Mouse (Mus musculus): ENCODE data around the gene Cpeb2. TPM values are rescaled to one million over a fixed set of nuclear protein-coding genes. Genes with fewer than 3 reads are reported as not detected.

Cpeb2 gene
- 0.60 and 1.1 TPM in 2 replicates for polyA plus RNA-seq (2014; fragmentation: Nextera tagmentation; extraction: Ambion mirVana)

DNA sequence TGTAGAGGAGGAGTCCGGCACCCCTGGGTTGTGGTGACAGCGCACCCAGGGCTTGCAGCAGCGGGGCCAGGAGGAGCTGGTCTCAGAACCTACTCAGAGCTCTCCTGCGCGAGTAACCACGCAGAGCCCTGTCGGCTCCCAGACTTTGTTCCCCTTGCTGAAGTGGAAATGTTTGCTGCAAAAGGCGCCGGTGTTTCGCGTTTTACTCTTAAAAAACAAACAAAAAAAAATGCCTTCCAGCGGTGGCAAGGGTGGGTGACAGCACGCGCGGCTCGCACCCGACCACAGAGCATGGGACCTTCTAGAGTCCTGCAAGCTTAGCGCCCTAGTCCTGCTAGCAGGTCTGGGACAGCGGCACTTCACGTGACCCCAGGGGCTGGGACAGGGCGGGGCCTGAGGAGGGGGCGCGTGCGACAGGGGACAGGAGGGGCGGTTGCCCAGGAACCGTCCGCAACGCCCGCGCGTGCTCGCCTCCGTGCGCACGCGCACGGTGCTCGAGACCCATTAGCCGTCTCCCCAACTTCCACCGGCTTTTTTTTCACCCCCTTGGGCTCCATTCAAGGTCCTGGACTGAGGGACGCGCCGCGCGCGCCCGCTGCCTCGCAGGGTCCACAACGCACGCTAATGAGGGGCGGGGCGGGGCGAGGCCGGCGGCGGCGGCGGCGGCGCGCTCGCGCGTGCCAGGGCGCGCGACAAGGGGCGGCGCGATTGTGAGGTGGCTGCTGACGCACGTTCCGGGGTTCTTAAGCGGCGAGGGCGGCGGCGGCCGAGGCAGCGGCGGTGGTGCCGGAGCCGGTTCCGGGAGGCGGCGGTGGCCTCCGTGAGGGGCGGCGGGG, at the start of gene Cpeb2:
Gene Cpeb2, plus strand, starts transcription at position 691 of the 836 bp plus-strand sequence.
- Histone ChIP-seq H3K36me3 (ENCODE audit: control insufficient read depth, insufficient read depth, low read length) (no peaks in the 10 kb centered on the region), H3K9me3 (ENCODE audit: control insufficient read depth, low read length) (no peaks in the 10 kb centered on the region), H3K27me3 (ENCODE audit: control insufficient read depth, insufficient read depth, low read length) (peaks cover 17% of the 10 kb centered on the region), H3K4me1 (ENCODE audit: control insufficient read depth, insufficient read depth, low read length) (no peaks in the 10 kb centered on the region), H3K9ac (ENCODE audit: low read depth, low read length) (peak within 1 kb of the TSS; percentile 80), H3K4me2 (replicated peaks; ENCODE audit: low read depth, low read length) (peak within 1 kb of the TSS; percentile 99), H3K27ac (ENCODE audit: low read depth, low read length) (peak within 1 kb of the TSS; percentile 90), H3K4me3 (ENCODE audit: low read length) (peak within 1 kb of the TSS; percentile 78)
- ATAC-seq (ENCODE audit: low FRiP score, low TSS enrichment): peak; percentile 96
- WGBS: under 1% methylated on average over 51 of the region's 89 CpGs

GRCm38 (mm10) chr5:43183556-43183955, 49.4 kb upstream of the Cpeb2 start:
- no peak for ATAC-seq (ENCODE audit: low FRiP score, low TSS enrichment)
- no peak overlapping the region for H3K27ac ChIP-seq (ENCODE audit: low read depth, low read length)
- no peaks in the 10 kb centered on the region for H3K4me1 ChIP-seq (ENCODE audit: control insufficient read depth, insufficient read depth, low read length)
- H3K4me2 ChIP-seq (replicated peaks; ENCODE audit: low read depth, low read length): no peak overlapping the region
- H3K27me3 ChIP-seq (ENCODE audit: control insufficient read depth, insufficient read depth, low read length): no peaks in the 10 kb centered on the region
- no peak overlapping the region for H3K4me3 ChIP-seq (ENCODE audit: low read length)
- no peaks in the 10 kb centered on the region for H3K36me3 ChIP-seq (ENCODE audit: control insufficient read depth, insufficient read depth, low read length)
- no peaks in the 10 kb centered on the region for H3K9me3 ChIP-seq (ENCODE audit: control insufficient read depth, low read length)
- H3K9ac ChIP-seq (ENCODE audit: low read depth, low read length): no peak overlapping the region

- WGBS: 76% methylated on average over 3 of the region's 3 CpGs
Observed at GRCm38 (mm10) chr5:43184834-43185233, 48.1 kb upstream of the Cpeb2 start.

DNA sequence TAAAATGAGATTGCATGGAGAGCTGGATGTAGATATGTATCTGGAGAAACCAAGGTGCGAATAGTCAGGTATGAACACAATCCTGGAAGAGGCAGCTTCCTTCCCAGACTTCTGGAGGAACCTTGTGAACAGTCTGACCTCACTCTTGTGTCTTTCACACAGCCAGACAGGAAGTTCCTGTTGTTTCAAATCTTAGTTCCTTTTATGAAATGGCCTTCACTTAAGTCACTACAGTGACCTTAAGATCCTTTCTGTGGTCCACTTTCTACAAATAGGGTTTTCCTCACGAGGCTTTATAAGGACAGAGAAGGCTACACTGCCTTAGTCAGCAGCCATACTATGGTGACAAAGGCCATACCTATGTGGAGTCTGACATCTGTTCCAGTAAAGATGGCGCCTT, 47.5 kb upstream of the Cpeb2 start:
- Histone ChIP-seq H3K27ac (ENCODE audit: low read depth, low read length) (no peak overlapping the region), H3K27me3 (ENCODE audit: control insufficient read depth, insufficient read depth, low read length) (no peaks in the 10 kb centered on the region), H3K4me2 (replicated peaks; ENCODE audit: low read depth, low read length) (no peak overlapping the region), H3K4me1 (ENCODE audit: control insufficient read depth, insufficient read depth, low read length) (no peaks in the 10 kb centered on the region), H3K9ac (ENCODE audit: low read depth, low read length) (no peak overlapping the region), H3K4me3 (ENCODE audit: low read length) (no peak overlapping the region), H3K36me3 (ENCODE audit: control insufficient read depth, insufficient read depth, low read length) (no peaks in the 10 kb centered on the region), H3K9me3 (ENCODE audit: control insufficient read depth, low read length) (no peaks in the 10 kb centered on the region)
- WGBS: 74% methylated on average over 3 of the region's 3 CpGs
- no peak for ATAC-seq (ENCODE audit: low FRiP score, low TSS enrichment)

More at GRCm38 (mm10) chr5:43184834-43185233, 48.1 kb upstream of the Cpeb2 start:
- Histone ChIP-seq H3K9ac (ENCODE audit: low read depth, low read length) (no peak overlapping the region), H3K4me1 (ENCODE audit: control insufficient read depth, insufficient read depth, low read length) (no peaks in the 10 kb centered on the region), H3K27ac (ENCODE audit: low read depth, low read length) (no peak overlapping the region), H3K9me3 (ENCODE audit: control insufficient read depth, low read length) (no peaks in the 10 kb centered on the region), H3K4me2 (replicated peaks; ENCODE audit: low read depth, low read length) (no peak overlapping the region), H3K4me3 (ENCODE audit: low read length) (no peak overlapping the region), H3K36me3 (ENCODE audit: control insufficient read depth, insufficient read depth, low read length) (no peaks in the 10 kb centered on the region), H3K27me3 (ENCODE audit: control insufficient read depth, insufficient read depth, low read length) (no peaks in the 10 kb centered on the region)
- no peak for ATAC-seq (ENCODE audit: low FRiP score, low TSS enrichment)

DNA sequence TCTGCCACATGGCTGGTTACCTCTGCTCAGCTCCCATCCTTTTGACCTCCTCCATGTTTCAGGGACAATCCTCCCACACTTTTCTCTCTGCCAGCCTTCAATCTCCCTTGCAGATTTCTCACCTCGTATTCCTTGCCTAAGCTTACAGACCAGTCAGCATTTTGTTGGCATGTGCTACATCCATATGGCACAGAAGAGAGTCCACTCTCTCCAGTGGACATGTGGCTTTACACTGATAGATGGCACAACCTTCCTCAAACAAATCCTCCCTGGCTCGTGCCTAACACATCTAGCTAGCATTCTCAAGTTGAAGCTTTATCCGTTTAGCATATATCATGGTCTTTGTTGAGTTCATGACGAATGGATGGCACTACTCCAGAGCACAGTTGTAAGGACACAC, 32.3 kb upstream of the Cpeb2 start:
- no peak for ATAC-seq (ENCODE audit: low FRiP score, low TSS enrichment)
- no peak overlapping the region for H3K4me2 ChIP-seq (replicated peaks; ENCODE audit: low read depth, low read length)
- H3K27me3 ChIP-seq (ENCODE audit: control insufficient read depth, insufficient read depth, low read length): no peaks in the 10 kb centered on the region
- no peak overlapping the region for H3K4me3 ChIP-seq (ENCODE audit: low read length)
- no peaks in the 10 kb centered on the region for H3K36me3 ChIP-seq (ENCODE audit: control insufficient read depth, insufficient read depth, low read length)
- H3K27ac ChIP-seq (ENCODE audit: low read depth, low read length): no peak overlapping the region
- no peak overlapping the region for H3K9ac ChIP-seq (ENCODE audit: low read depth, low read length)
- 77% methylated on average over 4 of the region's 4 CpGs for WGBS
- H3K9me3 ChIP-seq (ENCODE audit: control insufficient read depth, low read length): no peaks in the 10 kb centered on the region
- H3K4me1 ChIP-seq (ENCODE audit: control insufficient read depth, insufficient read depth, low read length): no peaks in the 10 kb centered on the region

DNA sequence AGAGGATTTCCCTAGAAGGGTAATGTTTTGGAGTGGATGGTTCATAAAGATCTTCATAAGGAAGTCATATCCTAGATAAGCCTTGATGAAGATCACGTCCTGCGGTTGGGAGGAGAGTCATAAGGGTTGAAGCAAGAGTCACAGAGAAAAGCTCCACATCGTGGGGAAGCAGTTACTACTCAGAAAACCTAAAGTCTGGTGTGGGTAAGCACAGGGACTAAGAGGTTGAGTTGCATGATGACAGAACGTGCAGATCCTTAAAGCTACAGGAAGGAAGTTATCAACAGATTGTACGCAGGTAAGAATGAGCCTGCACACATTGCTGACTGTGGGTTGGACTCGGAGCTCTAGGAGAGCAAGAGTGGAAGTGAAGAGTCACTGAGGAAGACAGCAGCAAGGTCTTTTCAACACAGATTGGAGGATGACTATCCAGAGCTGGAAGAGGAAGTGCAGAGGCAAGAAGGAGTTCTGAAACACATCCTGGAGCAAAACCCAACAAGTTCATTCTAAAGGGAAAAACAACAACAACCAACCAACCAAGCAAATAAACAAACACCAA, 26.4 kb upstream of the Cpeb2 start:
- 84% methylated on average over 6 of the region's 6 CpGs for WGBS
- Histone ChIP-seq H3K36me3 (ENCODE audit: control insufficient read depth, insufficient read depth, low read length) (no peaks in the 10 kb centered on the region), H3K27ac (ENCODE audit: low read depth, low read length) (no peak overlapping the region), H3K27me3 (ENCODE audit: control insufficient read depth, insufficient read depth, low read length) (no peaks in the 10 kb centered on the region), H3K4me3 (ENCODE audit: low read length) (no peak overlapping the region), H3K4me1 (ENCODE audit: control insufficient read depth, insufficient read depth, low read length) (no peaks in the 10 kb centered on the region), H3K9ac (ENCODE audit: low read depth, low read length) (no peak overlapping the region), H3K9me3 (ENCODE audit: control insufficient read depth, low read length) (no peaks in the 10 kb centered on the region), H3K4me2 (replicated peaks; ENCODE audit: low read depth, low read length) (no peak overlapping the region)
- ATAC-seq (ENCODE audit: low FRiP score, low TSS enrichment): no peak

DNA sequence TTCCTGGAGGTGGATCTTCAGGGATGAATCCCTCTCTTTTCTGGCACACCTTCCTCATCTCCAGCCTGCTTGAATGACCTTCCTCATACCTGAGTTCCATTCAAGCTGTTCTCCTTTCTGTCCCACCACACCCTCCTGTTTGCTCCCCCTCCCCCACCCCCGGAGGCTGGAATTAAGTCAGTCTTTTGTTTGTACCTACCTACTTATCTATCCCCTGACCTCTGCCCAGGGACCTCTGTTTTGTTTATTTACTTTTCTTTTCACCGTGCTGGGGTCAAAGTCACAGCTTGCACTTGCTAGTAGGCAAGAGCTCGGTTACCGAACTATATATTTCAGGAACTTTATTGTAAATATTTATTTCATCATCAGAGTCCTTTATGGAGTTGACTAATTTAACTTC, 15.5 kb upstream of the Cpeb2 start:
- Histone ChIP-seq H3K9ac (ENCODE audit: low read depth, low read length) (no peak overlapping the region), H3K4me1 (ENCODE audit: control insufficient read depth, insufficient read depth, low read length) (no peaks in the 10 kb centered on the region), H3K9me3 (ENCODE audit: control insufficient read depth, low read length) (no peaks in the 10 kb centered on the region), H3K27ac (ENCODE audit: low read depth, low read length) (no peak overlapping the region), H3K36me3 (ENCODE audit: control insufficient read depth, insufficient read depth, low read length) (no peaks in the 10 kb centered on the region), H3K27me3 (ENCODE audit: control insufficient read depth, insufficient read depth, low read length) (no peaks in the 10 kb centered on the region), H3K4me3 (ENCODE audit: low read length) (no peak overlapping the region), H3K4me2 (replicated peaks; ENCODE audit: low read depth, low read length) (no peak overlapping the region)
- no peak for ATAC-seq (ENCODE audit: low FRiP score, low TSS enrichment)
- 38% methylated on average over 4 of the region's 4 CpGs for WGBS

DNA sequence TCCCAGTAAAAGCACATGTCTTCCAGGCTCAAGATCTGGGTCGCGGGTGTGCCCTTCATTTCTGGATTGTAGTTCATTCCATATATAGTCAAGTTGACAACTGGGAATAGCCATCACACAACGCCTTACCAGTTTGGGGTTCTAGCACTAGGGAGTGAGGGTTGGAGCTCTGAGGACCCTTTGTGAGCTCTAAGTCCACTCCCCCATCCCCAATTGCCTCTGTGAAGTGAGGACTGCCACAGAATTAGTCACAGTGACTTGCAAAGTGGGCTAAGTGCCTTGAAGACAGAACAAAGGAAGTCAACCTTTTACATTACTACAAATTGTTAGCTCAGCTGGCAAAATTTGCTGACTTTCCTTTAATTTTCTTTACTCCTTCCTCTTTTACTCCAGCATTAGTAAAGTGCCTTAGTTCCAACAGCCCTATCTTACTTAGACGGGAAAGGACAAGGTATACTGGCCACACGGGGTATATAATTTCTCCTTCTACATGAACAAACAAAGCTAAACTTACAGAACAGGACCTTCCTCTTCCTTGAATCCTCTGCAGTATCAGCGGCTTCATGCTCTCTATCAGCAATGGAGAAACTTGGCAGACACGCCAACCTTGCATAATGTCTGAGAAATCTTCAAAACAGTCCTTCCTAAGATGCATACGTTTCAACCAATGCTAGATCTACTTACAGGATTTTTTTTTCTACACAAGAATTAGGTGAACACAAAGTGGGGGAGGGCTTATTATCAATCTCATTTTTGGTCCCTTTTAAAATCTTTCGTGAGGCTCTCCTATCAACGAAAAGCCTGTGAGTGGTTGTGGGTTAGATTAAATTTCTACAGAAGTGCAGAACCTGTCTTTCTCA, 14.8 kb upstream of the Cpeb2 start:
- Histone ChIP-seq H3K9me3 (ENCODE audit: control insufficient read depth, low read length) (no peaks in the 10 kb centered on the region), H3K27me3 (ENCODE audit: control insufficient read depth, insufficient read depth, low read length) (no peaks in the 10 kb centered on the region), H3K4me2 (replicated peaks; ENCODE audit: low read depth, low read length) (no peak overlapping the region), H3K4me1 (ENCODE audit: control insufficient read depth, insufficient read depth, low read length) (no peaks in the 10 kb centered on the region), H3K36me3 (ENCODE audit: control insufficient read depth, insufficient read depth, low read length) (no peaks in the 10 kb centered on the region), H3K9ac (ENCODE audit: low read depth, low read length) (no peak overlapping the region), H3K27ac (ENCODE audit: low read depth, low read length) (no peak overlapping the region), H3K4me3 (ENCODE audit: low read length) (no peak overlapping the region)
- no peak for ATAC-seq (ENCODE audit: low FRiP score, low TSS enrichment)
- WGBS: 69% methylated on average over 10 of the region's 10 CpGs

DNA sequence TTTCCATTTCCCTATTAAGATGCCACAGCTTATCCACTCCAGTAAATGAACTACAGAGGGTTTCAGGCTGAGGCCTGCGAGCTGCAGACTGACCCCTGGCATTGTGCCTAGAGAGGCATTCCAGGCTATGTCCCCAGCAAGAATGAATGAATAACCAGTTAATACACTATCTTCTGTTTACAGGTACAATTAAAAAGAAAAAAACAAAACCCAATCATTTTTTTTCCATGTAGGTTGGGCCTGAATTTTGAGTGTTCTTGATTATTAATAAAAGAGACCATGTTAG, 14.2 kb upstream of the Cpeb2 start:
- H3K27ac ChIP-seq (ENCODE audit: low read depth, low read length): no peak overlapping the region
- H3K27me3 ChIP-seq (ENCODE audit: control insufficient read depth, insufficient read depth, low read length): no peaks in the 10 kb centered on the region
- H3K36me3 ChIP-seq (ENCODE audit: control insufficient read depth, insufficient read depth, low read length): no peaks in the 10 kb centered on the region
- no peaks in the 10 kb centered on the region for H3K4me1 ChIP-seq (ENCODE audit: control insufficient read depth, insufficient read depth, low read length)
- no peaks in the 10 kb centered on the region for H3K9me3 ChIP-seq (ENCODE audit: control insufficient read depth, low read length)
- H3K9ac ChIP-seq (ENCODE audit: low read depth, low read length): no peak overlapping the region
- ATAC-seq (ENCODE audit: low FRiP score, low TSS enrichment): no peak
- H3K4me2 ChIP-seq (replicated peaks; ENCODE audit: low read depth, low read length): no peak overlapping the region
- WGBS: 45% methylated on average over 1 of the region's 1 CpGs
- no peak overlapping the region for H3K4me3 ChIP-seq (ENCODE audit: low read length)

All from kidney, embryonic 14.5 days (tissue).